Mouse (Mus musculus) small intestine, adult 2 months (tissue): Measurements from ENCODE around the gene Sp100. TPM values are rescaled to one million over a fixed set of nuclear protein-coding genes. Genes with fewer than 3 reads are reported as not detected.
"Not testable (repeated sequence)": the region's sequence is repeated elsewhere in the genome, so short reads cannot be mapped to it uniquely, and the experiment has no call there.

Experiments
- H3K27ac ChIP-seq: fragments of 200-500 bp; 2 replicates; pipeline ENCODE4 v1.5.1; 2012; ENCODE audit warnings: low read depth, low read length, control low read depth, inconsistent platforms; ENCODE audit not compliant: insufficient read depth
- H3K27me3 ChIP-seq: fragments of 200-500 bp; 2 replicates; pipeline ENCODE4 v1.6.1; 2012; ENCODE audit warnings: mild to moderate bottlenecking, moderate library complexity, low read length, inconsistent platforms; ENCODE audit not compliant: control insufficient read depth, insufficient read depth
- H3K36me3 ChIP-seq: fragments of 200-500 bp; 2 replicates; pipeline ENCODE4 v1.6.1; 2012; ENCODE audit warnings: mild to moderate bottlenecking, low read length, control low read depth, inconsistent platforms; ENCODE audit not compliant: control insufficient read depth, insufficient read depth
- H3K4me1 ChIP-seq: fragments of 200-500 bp; 2 replicates; pipeline ENCODE4 v1.6.1; 2012; ENCODE audit warnings: low read length, inconsistent platforms, mixed read lengths; ENCODE audit not compliant: control insufficient read depth, insufficient read depth, insufficient read length
- H3K4me3 ChIP-seq: fragments of 200-500 bp; 2 replicates; pipeline ENCODE4 v1.5.1; 2012; ENCODE audit warnings: low read depth, mild to moderate bottlenecking, control low read depth, inconsistent platforms, low read length, moderate library complexity
- POLR2A ChIP-seq: fragments of 200-500 bp; IDR thresholded peaks from 2 replicates; pipeline ENCODE4 v1.6.1; 2012; ENCODE audit warnings: low read depth, mild to moderate bottlenecking, control low read depth, inconsistent platforms, low read length, moderate library complexity
- WGBS: fragments of 180-500 bp; shearing (Covaris S2); methylation state at CpG from one replicate; pipeline ENCODE4 v1.1.7; 2018; 5-methylcytosine and 5-hydroxymethylcytosine counted together
- polyA plus RNA-seq: library from polyadenylated mRNA; depleted of rRNA; stranded (reverse); fragments of >200 nt; gene quantifications from 2 replicates; pipeline ENCODE4 v1.2.3, GENCODE M21; 2012; rRNA removed

Gene Sp100
- polyA plus RNA-seq: 3.8 and 10.1 TPM in 2 replicates

- H3K36me3 ChIP-seq, H3K4me1 ChIP-seq, H3K27me3 ChIP-seq: not testable (repeated sequence)
- TF ChIP-seq POLR2A: peak; percentile 48; the same call in 1 of the 2 replicates
- H3K27ac ChIP-seq: peak within 1 kb of the TSS; percentile 98
- H3K4me3 ChIP-seq: peak within 1 kb of the TSS; percentile 63
- 20% methylated on average over 6 of the region's 6 CpGs for WGBS
Measured at GRCm38 (mm10) chr1:85649881-85650280, at the start of gene Sp100. Gene Sp100 (plus strand): TSS chr1:85649988.

- H3K4me1 ChIP-seq, H3K36me3 ChIP-seq, H3K27me3 ChIP-seq: not testable (repeated sequence)
- H3K27ac ChIP-seq: peak within 1 kb of the TSS; percentile 54
- WGBS: 75% methylated on average over 1 of the region's 5 CpGs
- H3K4me3 ChIP-seq: peak within 1 kb of the TSS; percentile 41
Measured at GRCm38 (mm10) chr1:85600078-85600477, 49.7 kb upstream of the Sp100 start, which contains the start of gene Sp140. Gene Sp140 (plus strand): TSS chr1:85600378.

- not testable (repeated sequence) for H3K27me3 ChIP-seq, H3K4me1 ChIP-seq, H3K36me3 ChIP-seq
- 53% methylated on average over 4 of the region's 4 CpGs for WGBS
- Histone ChIP-seq H3K4me3 (peak overlapping the region; percentile 41), H3K27ac (peak overlapping the region; percentile 54)
Measured at GRCm38 (mm10) chr1:85600794-85601193, 49.0 kb upstream of the Sp100 start.

GRCm38 (mm10) chr1:85604341-85604740, 45.4 kb upstream of the Sp100 start:
- not testable (repeated sequence) for H3K27ac ChIP-seq, H3K36me3 ChIP-seq, H3K27me3 ChIP-seq, H3K4me3 ChIP-seq, H3K4me1 ChIP-seq
- no CpG with 5 or more reads among the region's 1 CpGs for WGBS

- 83% methylated on average over 3 of the region's 4 CpGs for WGBS
- peak overlapping the region; percentile 51; the same call in 1 of the 2 replicates for H3K27ac ChIP-seq
- not testable (repeated sequence) for H3K4me3 ChIP-seq
Measured at GRCm38 (mm10) chr1:85608361-85608760, 41.4 kb upstream of the Sp100 start.

GRCm38 (mm10) chr1:85610581-85610980, 39.2 kb upstream of the Sp100 start:
- not testable (repeated sequence) for H3K27me3 ChIP-seq, H3K4me3 ChIP-seq, H3K36me3 ChIP-seq, H3K4me1 ChIP-seq, H3K27ac ChIP-seq
- WGBS: no CpG with 5 or more reads among the region's 4 CpGs

More at GRCm38 (mm10) chr1:85608361-85608760, 41.4 kb upstream of the Sp100 start:
- H3K36me3 ChIP-seq, H3K4me1 ChIP-seq, H3K27me3 ChIP-seq: not testable (repeated sequence)

- H3K27ac ChIP-seq, H3K36me3 ChIP-seq, H3K27me3 ChIP-seq, H3K4me1 ChIP-seq, H3K4me3 ChIP-seq: not testable (repeated sequence)
- 87% methylated on average over 3 of the region's 3 CpGs for WGBS
Measured at GRCm38 (mm10) chr1:85615096-85615495, 34.7 kb upstream of the Sp100 start.

- H3K4me3 ChIP-seq, H3K36me3 ChIP-seq, H3K4me1 ChIP-seq, H3K27me3 ChIP-seq, H3K27ac ChIP-seq: not testable (repeated sequence)
- WGBS: 61% methylated on average over 3 of the region's 3 CpGs
Measured at GRCm38 (mm10) chr1:85615819-85616218, 34.0 kb upstream of the Sp100 start.

GRCm38 (mm10) chr1:85617161-85617560, 32.6 kb upstream of the Sp100 start:
- not testable (repeated sequence) for H3K27me3 ChIP-seq, H3K4me3 ChIP-seq, H3K27ac ChIP-seq, H3K36me3 ChIP-seq, H3K4me1 ChIP-seq
- WGBS: 50% methylated on average over 4 of the region's 5 CpGs

GRCm38 (mm10) chr1:85618689-85619088, 31.1 kb upstream of the Sp100 start:
- not testable (repeated sequence) for H3K36me3 ChIP-seq, H3K4me3 ChIP-seq, H3K4me1 ChIP-seq, H3K27ac ChIP-seq, H3K27me3 ChIP-seq
- 61% methylated on average over 1 of the region's 1 CpGs for WGBS

- H3K4me1 ChIP-seq, H3K36me3 ChIP-seq, H3K4me3 ChIP-seq, H3K27me3 ChIP-seq, H3K27ac ChIP-seq: not testable (repeated sequence)
- WGBS: 52% methylated on average over 3 of the region's 3 CpGs
Measured at GRCm38 (mm10) chr1:85636936-85637335, 12.9 kb upstream of the Sp100 start.

GRCm38 (mm10) chr1:85638144-85638543, 11.6 kb upstream of the Sp100 start:
- not testable (repeated sequence) for H3K36me3 ChIP-seq, H3K27ac ChIP-seq, H3K27me3 ChIP-seq, H3K4me1 ChIP-seq, H3K4me3 ChIP-seq
- whole genome bisulfite sequencing: 79% methylated on average over 4 of the region's 4 CpGs
